Mouse (Mus musculus) small intestine, adult 2 months (tissue): Measurements from ENCODE around the gene Tfdp2.

ENCODE experiments used
- CTCF ChIP-seq: fragments of 200-500 bp; IDR thresholded peaks from 2 replicates; pipeline ENCODE4 v1.5.1; 2012; ENCODE audit warnings: low read depth, mild to moderate bottlenecking, control low read depth, inconsistent platforms, low read length, moderate library complexity, mixed read lengths; ENCODE audit not compliant: insufficient replicate concordance, insufficient read length; ENCODE audit errors: extremely low read depth
- POLR2A ChIP-seq: fragments of 200-500 bp; IDR thresholded peaks from 2 replicates; pipeline ENCODE4 v1.6.1; 2012; ENCODE audit warnings: low read depth, mild to moderate bottlenecking, control low read depth, inconsistent platforms, low read length, moderate library complexity

DNA sequence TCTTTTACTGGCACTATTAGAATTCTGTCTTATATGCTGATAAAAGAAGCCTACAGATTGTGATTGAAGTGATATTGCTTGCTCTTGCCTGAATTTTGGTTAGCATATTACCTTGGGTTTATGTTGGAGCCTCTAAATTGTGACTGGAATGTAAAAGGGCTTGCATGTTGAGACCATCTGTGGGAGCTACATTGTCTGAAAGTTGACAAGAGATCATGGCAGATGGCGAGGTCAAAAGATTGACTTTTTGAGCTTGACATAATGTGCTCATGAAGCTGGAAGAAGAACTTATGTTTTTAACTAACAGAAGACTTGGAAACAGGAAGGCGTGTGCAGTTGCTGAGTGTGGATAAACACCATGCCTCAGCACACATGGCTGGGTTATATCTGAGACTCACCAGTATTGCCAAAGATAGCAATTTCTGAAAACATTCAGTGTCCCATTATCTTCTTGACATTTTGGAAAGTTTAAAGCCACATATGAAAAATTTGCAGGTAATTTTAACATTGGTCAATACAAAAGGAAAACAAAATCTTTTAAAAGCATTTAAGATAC is 23.1 kb downstream of the Tfdp2 start:
- TF ChIP-seq POLR2A = no peak
- TF ChIP-seq CTCF = no peak
